Mouse (Mus musculus) lung, adult 2 months (tissue): ENCODE measurements around the gene Celsr3.

Experiments used
- CTCF ChIP-seq: fragments of 200-500 bp; IDR thresholded peaks from 2 replicates; pipeline ENCODE4 v1.5.1; 2011; ENCODE audit warnings: mild to moderate bottlenecking, low read length, control low read depth; ENCODE audit not compliant: insufficient read depth
- POLR2A ChIP-seq: fragments of 200-500 bp; IDR thresholded peaks from 2 replicates; pipeline ENCODE4 v1.6.1; 2011; ENCODE audit warnings: low read depth, mild to moderate bottlenecking, control low read depth, low read length, borderline replicate concordance; ENCODE audit errors: extremely low read depth

- TF ChIP-seq CTCF (no peak), POLR2A (no peak)
Measured at GRCm38 (mm10) chr9:108827454-108827853, 1.3 kb downstream of the Celsr3 start.
